Mouse (Mus musculus) kidney, postnatal 4 days (tissue): ENCODE measurements around the gene Btbd2.
"Not testable (repeated sequence)": the region's sequence is repeated elsewhere in the genome, so short reads cannot be mapped to it uniquely, and the experiment has no call there.

Source experiments
- DNase-seq, 2 experiments: peaks; one replicate each; pipeline ENCODE4 v3.0.0; 2021; ENCODE audit warnings: mixed read lengths in 2 of 2

The Btbd2 gene

GRCm38 (mm10) chr10:80627685-80628084 is 29.2 kb downstream of the Btbd2 start:
- peak; percentile 83 to 91 for DNase-seq

GRCm38 (mm10) chr10:80625764-80626163 is 31.1 kb downstream of the Btbd2 start:
- DNase-seq, result no peak

DNA sequence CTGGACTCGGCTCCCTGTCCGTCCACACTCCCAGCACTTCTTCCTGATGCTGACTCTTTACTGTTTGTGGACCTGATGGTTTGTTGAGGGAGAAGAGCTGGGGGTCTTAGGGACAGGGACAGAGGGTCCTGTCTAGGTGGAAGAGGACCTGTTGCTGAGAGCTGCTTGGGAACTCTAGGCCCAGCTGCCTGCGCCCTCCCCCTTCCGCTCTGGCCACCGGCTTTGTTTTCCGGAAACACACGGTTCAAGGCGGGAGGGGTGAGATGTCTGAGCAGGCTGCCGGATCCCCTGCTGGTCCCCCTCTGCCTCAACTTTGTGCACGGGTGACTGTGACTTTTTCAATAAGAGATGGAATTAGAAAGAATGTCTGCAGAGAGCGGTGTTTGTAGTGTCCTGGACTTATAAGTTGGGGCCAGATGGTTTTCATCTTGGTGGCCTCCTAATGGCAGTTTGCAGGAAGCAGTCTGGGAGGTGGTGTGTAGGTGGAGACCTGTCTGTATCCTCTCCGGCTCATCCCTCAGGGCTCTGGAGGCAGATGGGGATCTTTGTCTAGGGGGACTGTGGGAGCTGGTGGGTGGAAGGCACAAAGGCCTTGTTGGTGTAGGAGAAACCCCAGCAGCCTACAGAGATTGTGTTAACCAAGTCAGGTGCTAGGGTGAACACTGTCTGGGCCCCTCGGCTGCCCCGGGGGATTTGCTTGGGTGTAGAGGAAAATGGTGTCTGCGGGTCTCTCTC is 33.2 kb downstream of the Btbd2 start:
- DNase-seq, result peak; percentile 79 to 85

GRCm38 (mm10) chr10:80622661-80623456 is 34.0 kb downstream of the Btbd2 start, which contains the start of gene Csnk1g2:
Gene Csnk1g2 (plus strand): TSS chr10:80622838.
- peak; percentile 65 to 78 for DNase-seq

- peak; percentile 100 for DNase-seq
Observed at GRCm38 (mm10) chr10:80621940-80622660, 34.8 kb downstream of the Btbd2 start.

DNA sequence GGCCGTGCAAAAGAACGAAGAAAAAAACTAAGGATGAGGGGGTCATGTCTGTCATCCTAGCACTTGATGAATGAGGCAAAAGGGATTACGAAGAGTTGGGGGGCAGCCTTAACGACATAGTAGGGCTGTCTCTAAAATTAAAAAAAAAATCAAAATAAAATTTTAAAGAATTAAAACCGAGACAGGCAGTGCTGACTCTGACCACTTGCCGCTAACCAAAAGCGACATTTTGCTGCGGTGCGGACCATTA is 35.3 kb downstream of the Btbd2 start:
- DNase-seq, result no peak

GRCm38 (mm10) chr10:80620796-80621689 is 35.8 kb downstream of the Btbd2 start:
- DNase-seq, result no peak

DNA sequence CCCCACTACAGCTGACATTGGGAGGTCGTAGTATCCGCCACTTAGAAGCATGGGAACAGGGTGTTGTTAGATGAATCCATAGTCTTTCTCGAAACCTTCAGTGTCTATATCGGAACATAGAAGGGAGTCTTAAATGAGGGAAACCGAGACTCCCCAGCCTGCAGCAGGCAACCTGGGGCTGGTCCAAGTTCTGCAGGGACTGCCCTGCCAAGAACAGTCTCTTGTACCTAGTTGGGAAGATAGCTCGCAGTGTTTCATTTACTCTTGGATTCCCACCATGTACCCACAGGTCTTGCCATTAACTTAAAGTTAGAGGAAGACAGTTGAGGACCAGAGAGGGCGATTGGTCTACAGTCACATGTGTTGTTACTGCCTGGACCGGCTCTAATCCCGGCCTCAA is 36.5 kb downstream of the Btbd2 start:
- no peak for DNase-seq

GRCm38 (mm10) chr10:80619465-80620244 is 37.2 kb downstream of the Btbd2 start:
- no peak for DNase-seq

DNA sequence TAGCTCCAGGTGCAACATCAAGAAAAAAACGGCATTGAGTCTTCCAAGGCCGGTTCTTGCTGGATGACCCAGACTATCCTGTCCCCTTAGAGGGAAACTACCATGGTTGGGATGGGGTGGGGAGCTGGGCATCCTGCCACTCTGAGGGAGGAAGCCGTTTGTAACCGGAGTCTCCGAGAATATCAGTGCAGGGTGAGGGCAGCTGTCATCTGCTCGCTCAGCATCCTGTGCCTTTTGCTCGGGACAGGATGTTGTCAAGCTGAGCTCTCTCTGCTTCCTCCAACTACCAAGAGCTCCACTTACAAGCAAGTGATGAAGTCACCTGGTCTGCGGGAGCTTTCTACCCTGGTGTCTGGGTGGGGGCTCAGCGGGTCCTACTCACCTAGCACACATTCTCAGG is 38.7 kb downstream of the Btbd2 start:
- DNase-seq, result peak; percentile 55 to 73

DNA sequence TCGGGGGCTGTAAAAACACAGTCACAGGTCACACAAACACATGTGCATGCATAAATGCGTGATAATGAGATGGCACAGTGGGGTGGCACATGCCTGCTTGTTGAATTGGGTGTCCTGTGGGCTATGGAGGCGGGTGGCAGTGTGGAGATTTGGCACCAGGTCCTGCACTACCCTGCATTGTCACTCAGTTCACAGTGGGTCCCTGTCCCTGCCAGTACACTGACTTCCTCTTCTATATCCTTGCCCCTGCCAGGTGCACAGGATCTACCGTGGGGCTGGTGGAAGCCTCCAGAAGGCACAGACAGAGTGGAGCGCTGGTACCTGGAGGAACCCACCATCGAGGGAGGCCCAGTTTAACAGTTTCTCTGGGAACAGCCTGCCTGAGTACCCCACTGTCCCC is 42.5 kb downstream of the Btbd2 start:
- DNase-seq, result no peak

- DNase-seq, result no peak
Observed at GRCm38 (mm10) chr10:80613821-80614220, 43.0 kb downstream of the Btbd2 start.

DNA sequence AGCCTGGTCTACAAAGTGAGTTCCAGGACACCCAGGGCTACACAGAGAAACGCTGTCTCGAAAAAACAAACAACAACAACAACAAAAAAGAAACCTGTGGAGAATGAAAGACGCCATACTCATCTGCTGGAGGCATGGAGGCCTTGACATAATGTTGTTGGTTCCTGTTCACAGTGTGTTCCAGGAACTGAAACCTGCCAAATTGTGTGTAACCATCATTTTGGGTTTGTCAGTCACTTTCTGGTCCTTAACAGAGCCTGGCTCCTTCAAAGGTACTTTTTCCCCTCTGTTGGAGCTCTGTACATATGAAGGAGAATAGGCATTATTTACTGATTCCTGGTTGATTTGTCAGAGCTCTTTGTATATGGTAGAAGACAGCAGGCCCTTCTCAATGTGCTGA is 45.0 kb downstream of the Btbd2 start:
- DNase-seq, result no peak

DNA sequence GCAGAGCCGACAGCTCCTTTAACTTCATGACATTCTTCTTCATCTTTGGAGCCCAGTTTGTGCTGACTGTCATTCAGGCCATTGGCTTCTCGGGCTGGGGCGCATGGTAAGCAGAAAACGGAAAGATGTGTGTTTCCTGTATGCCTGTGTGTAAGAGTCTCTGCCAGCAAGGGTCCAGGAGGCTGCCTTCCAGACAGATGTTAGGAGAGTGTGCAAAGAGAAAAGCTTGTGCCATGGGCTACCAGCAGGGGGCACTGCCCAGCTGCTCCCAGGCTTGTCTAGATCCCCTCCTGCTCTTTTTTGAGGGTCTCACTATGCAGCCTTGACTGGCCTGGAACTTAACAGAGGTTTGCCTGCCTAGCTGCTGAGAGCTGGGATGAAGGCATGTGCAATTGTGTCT is 45.8 kb downstream of the Btbd2 start:
- DNase-seq, result peak; percentile 79 to 82

DNA sequence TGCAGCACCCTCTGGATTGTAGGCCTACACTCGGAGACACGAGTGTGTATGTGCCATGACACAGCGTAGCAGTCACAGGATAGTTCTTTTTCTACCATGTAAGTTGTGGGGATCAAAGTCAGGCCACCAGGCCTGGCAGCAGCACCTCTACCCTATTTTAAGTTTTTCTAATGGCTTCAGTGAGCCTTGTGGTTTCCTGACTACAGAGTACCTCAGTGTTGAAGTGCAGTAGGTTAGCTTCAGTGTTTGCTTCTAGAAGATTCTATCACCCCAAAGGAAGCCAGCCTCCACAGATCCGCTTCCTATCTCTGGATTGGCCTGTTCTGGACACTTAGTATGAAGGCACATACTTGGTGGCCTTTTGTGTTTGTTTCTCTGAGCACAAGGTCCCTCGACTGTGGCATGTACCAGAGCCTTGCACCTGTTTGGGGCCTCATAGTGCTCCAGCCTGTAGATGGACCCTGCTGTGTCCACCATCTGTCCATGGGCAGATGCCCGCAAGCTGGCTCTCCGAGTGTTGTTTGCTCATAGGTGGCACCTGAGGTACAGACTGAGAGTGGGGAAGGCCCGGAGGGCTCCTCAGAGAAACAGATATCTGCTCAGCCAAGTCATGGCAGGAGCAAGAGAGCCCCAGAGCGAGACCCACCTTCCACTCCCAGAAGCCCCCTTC is 46.6 kb downstream of the Btbd2 start:
- DNase-seq, result no peak

DNA sequence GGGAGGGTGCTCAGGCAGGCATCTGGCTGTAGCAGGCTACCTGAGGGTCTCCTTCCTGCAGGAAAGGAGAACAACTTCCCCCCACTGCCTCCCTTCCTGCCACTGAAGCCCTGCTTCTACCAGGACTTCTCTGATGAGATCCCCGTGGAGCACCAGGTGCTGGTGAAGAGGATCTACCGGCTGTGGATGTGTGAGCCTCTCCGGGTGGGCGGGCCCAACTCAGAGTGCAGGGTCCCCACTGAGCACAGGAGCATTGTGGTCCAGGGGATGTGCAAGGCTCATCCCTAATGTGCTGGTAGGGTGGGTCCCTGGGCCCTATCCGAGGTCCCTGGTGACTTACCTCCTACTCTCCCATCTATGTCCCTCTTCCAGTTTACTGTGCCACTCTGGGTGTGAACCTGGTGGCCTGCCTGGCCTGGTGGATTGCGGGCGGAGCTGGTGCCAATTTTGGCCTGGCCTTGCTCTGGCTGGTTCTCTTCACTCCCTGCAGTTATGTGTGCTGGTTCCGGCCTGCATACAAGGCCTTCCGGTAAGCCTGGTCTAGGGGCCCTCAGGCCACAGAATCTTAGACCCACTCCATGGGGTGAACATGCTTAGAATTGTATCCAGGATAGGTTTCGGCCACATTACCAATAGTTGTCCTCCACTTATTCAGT is 47.5 kb downstream of the Btbd2 start:
- no peak for DNase-seq

- no peak for DNase-seq
Observed at GRCm38 (mm10) chr10:80608435-80608834, 48.4 kb downstream of the Btbd2 start.

GRCm38 (mm10) chr10:80606737-80607350 is 50.0 kb downstream of the Btbd2 start:
- DNase-seq, result no peak

GRCm38 (mm10) chr10:80606306-80606705 is 50.6 kb downstream of the Btbd2 start:
- no peak for DNase-seq

- DNase-seq, result not testable (repeated sequence)
Observed at GRCm38 (mm10) chr10:80605721-80606120, 51.1 kb downstream of the Btbd2 start, which contains the start of gene Gm49322. Gene Gm49322 (plus strand): TSS chr10:80606021.
